Mouse (Mus musculus): ENCODE measurements around the gene Ercc6.

DNA sequence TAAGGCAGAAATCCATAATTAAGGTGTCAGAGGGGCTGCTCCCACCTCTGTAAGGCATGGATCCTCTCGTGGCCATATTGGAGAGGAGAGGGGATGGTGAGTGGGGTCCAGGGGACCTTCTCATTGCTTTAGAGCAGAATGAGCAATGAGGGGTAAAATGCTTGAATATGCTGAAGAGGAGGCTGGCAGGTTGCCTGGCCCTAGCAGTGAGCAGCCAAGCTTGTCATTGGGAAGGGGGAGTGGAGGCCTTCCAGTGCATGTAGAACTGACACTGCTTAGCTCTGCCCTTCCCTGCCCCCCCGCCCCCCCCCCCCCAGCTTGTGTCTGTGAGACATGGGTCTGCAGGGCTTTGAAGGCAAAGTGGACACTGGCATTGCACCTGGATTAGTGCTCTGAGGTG, 114.0 kb downstream of the Ercc6 start:
- no peak for TF ChIP-seq POLR2A (IDR thresholded peaks at IDR 0.05; ENCODE audit: low read depth, low read length)
- TF ChIP-seq CTCF (IDR thresholded peaks at IDR 0.05; ENCODE audit: extremely low read depth, insufficient read length, insufficient replicate concordance, low read depth, low read length), result no peak
